Mouse (Mus musculus) layer of hippocampus, adult 11-12 months (tissue): ENCODE data around the gene Vps26a.
"Not testable (repeated sequence)": the region's sequence is repeated elsewhere in the genome, so short reads cannot be mapped to it uniquely, and the experiment has no call there.

Source experiments
- DNase-seq: peaks from one replicate; pipeline ENCODE4 v3.0.0; 2022; ENCODE audit warnings: low spot score

Gene Vps26a

GRCm38 (mm10) chr10:62500916-62501615, 14.5 kb upstream of the Vps26a start:
- DNase-seq: no peak

GRCm38 (mm10) chr10:62500088-62500915, 13.7 kb upstream of the Vps26a start:
- DNase-seq: peak; percentile 50

- not testable (repeated sequence) for DNase-seq
Measured at GRCm38 (mm10) chr10:62491681-62492080, 5.1 kb upstream of the Vps26a start.

- DNase-seq: peak; percentile 57
Measured at GRCm38 (mm10) chr10:62488266-62488665, 1.7 kb upstream of the Vps26a start.

- no peak for DNase-seq
Measured at GRCm38 (mm10) chr10:62485878-62486582, 575 bp downstream of the Vps26a start.

- DNase-seq: no peak
Measured at GRCm38 (mm10) chr10:62481108-62481852, 5.3 kb downstream of the Vps26a start.

- no peak for DNase-seq
Measured at GRCm38 (mm10) chr10:62476980-62477379, 9.6 kb downstream of the Vps26a start.

- DNase-seq: no peak
Measured at GRCm38 (mm10) chr10:62474944-62475343, 11.7 kb downstream of the Vps26a start.

GRCm38 (mm10) chr10:62471105-62471504, 15.5 kb downstream of the Vps26a start:
- no peak for DNase-seq

- DNase-seq: no peak
Measured at GRCm38 (mm10) chr10:62469736-62470135, 16.9 kb downstream of the Vps26a start.

- no peak for DNase-seq
Measured at GRCm38 (mm10) chr10:62461321-62461720, 25.3 kb downstream of the Vps26a start.

GRCm38 (mm10) chr10:62452001-62452400, 34.6 kb downstream of the Vps26a start:
- DNase-seq: not testable (repeated sequence)

- DNase-seq: no peak
Measured at GRCm38 (mm10) chr10:62450280-62450640, 36.3 kb downstream of the Vps26a start.

- DNase-seq: peak; percentile 92
Measured at GRCm38 (mm10) chr10:62449364-62450279, 37.0 kb downstream of the Vps26a start, which contains the start of the genes 4930507D05Rik and Supv3l1. Gene 4930507D05Rik (plus strand): TSS chr10:62449489. Gene Supv3l1 (minus strand): TSS chr10:62449738.

GRCm38 (mm10) chr10:62430427-62430826, 56.2 kb downstream of the Vps26a start:
- DNase-seq: no peak

GRCm38 (mm10) chr10:62425081-62425871, 61.3 kb downstream of the Vps26a start:
- no peak for DNase-seq

- DNase-seq: no peak
Measured at GRCm38 (mm10) chr10:62422255-62422654, 64.3 kb downstream of the Vps26a start, which contains the start of gene Hkdc1. Gene Hkdc1 (minus strand): TSS chr10:62422491.

GRCm38 (mm10) chr10:62421127-62421526, 65.5 kb downstream of the Vps26a start:
- no peak for DNase-seq

- DNase-seq: no peak
Measured at GRCm38 (mm10) chr10:62420399-62420798, 66.2 kb downstream of the Vps26a start.

GRCm38 (mm10) chr10:62419422-62419821, 67.2 kb downstream of the Vps26a start:
- no peak for DNase-seq
